Mouse (Mus musculus) forebrain, embryonic 10.5 days (tissue): ENCODE results near the gene Ptpra. TPM values are rescaled to one million over a fixed set of nuclear protein-coding genes. Genes with fewer than 3 reads are reported as not detected.
A peak's percentile ranks its signal among the peaks of the same experiment; 100 is the strongest.

Experiments
- DNase-seq: peaks from one replicate; pipeline ENCODE4 v3.0.0-alpha.2; 2017; ENCODE audit warnings: low spot score; ENCODE audit errors: extremely low spot score
- H3K27ac ChIP-seq: fragments of 300-500 bp; sonication (generic); 2 replicates; pipeline ENCODE4 v1.5.1; 2016; ENCODE audit warnings: mild to moderate bottlenecking
- H3K27me3 ChIP-seq: fragments of 300-500 bp; sonication (generic); 2 replicates; pipeline ENCODE4 v1.6.1; 2016; ENCODE audit warnings: mild to moderate bottlenecking; ENCODE audit not compliant: poor library complexity, severe bottlenecking
- H3K36me3 ChIP-seq: fragments of 300-500 bp; sonication (generic); replicated peaks from 2 replicates; pipeline ENCODE4 v1.6.1; 2016; ENCODE audit warnings: mild to moderate bottlenecking, moderate library complexity
- H3K4me1 ChIP-seq: fragments of 300-500 bp; sonication (generic); 2 replicates; pipeline ENCODE4 v1.6.1; 2016
- H3K4me3 ChIP-seq: fragments of 300-500 bp; sonication (generic); 2 replicates; pipeline ENCODE4 v1.5.1; 2016; ENCODE audit warnings: mild to moderate bottlenecking, moderate library complexity
- H3K9me3 ChIP-seq: fragments of 300-500 bp; sonication (generic); 2 replicates; pipeline ENCODE4 v1.6.1; 2016; ENCODE audit warnings: mild to moderate bottlenecking, moderate library complexity
- WGBS: fragments of 180-500 bp; shearing (Covaris S2); methylation state at CpG from one replicate; pipeline ENCODE4 v1.1.7; 2016; 5-methylcytosine and 5-hydroxymethylcytosine counted together
- polyA plus RNA-seq: library from polyadenylated mRNA; unstranded; fragments of >200 nt; fragmentation: Nextera tagmentation; extraction: Ambion mirVana; gene quantifications from 2 replicates; pipeline ENCODE4 v1.2.1, GENCODE M21; 2016

Gene Ptpra
- polyA plus RNA-seq, result 89.1 and 90.6 TPM in 2 replicates

GRCm38 (mm10) chr2:130449794-130450433 is at the start of gene Ptpra:
Ptpra (plus strand) TSS chr2:130450278.
- Histone ChIP-seq H3K4me1 (peaks cover 33% of the 10 kb centered on the region), H3K27me3 (peaks cover 30% of the 10 kb centered on the region), H3K4me3 (peak within 1 kb of the TSS; percentile 95), H3K36me3 (peaks cover 9% of the 10 kb centered on the region), H3K9me3 (no peaks in the 10 kb centered on the region), H3K27ac (peak within 1 kb of the TSS; percentile 94)
- peak; percentile 90 for DNase-seq
- under 1% methylated on average over 49 of the region's 50 CpGs for WGBS

DNA sequence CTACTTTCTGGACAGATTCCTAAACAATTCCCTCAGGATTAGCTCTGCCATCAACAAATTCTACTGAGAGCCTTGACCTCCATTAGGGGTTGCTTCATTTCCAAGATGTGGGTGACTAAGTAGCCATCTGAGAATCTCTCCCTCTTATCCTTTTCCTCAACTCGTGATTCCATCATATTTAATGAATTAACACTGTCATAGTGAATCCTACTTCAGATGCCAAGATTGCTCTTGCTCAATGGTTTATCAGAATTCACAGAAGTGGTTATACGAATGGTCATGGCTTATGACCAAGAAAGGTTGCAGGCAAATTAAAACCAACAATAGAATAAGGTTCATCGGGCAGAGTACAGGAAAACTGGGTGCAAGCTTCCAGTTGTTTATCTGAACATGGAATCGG is 48.2 kb upstream of the Ptpra start:
- peaks cover 27% of the 10 kb centered on the region for H3K4me1 ChIP-seq
- no peak for DNase-seq
- 84% methylated on average over 4 of the region's 4 CpGs for WGBS
- H3K4me3 ChIP-seq, result no peak overlapping the region
- no peaks in the 10 kb centered on the region for H3K9me3 ChIP-seq
- H3K36me3 ChIP-seq, result no peaks in the 10 kb centered on the region
- H3K27me3 ChIP-seq, result peaks cover 58% of the 10 kb centered on the region
- no peak overlapping the region for H3K27ac ChIP-seq

DNA sequence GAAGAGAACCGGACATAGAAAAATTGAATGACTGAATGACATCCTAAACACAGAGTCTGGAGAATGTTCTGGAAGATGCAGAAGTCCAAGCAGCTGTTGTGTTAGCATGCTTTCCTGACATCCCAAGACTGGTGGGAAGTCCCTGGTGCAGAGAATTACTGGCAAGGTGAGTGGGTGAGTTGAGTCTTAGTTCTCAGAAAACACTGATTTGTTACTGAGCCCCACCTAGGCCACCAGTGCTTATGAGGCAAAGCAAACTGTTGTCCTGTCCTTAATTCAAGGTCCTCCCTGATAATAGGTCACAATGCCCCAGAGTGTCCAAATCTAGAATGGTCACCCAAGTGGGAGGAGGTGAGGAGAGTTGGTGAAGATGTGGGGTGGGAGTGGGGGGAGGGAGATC is 45.1 kb upstream of the Ptpra start, which contains the start of the genes Gm28372 and 1700020A23Rik:
Gene Gm28372, plus strand, starts transcription at position 301 of the 400 bp plus-strand sequence.
Gene 1700020A23Rik, plus strand, starts transcription at position 321 of the 400 bp plus-strand sequence.
- H3K36me3 ChIP-seq, result no peaks in the 10 kb centered on the region
- WGBS, result 89% methylated on average over 1 of the region's 1 CpGs
- no peaks in the 10 kb centered on the region for H3K9me3 ChIP-seq
- H3K27ac ChIP-seq, result no peak within 1 kb of the TSS
- H3K4me3 ChIP-seq, result no peak within 1 kb of the TSS
- H3K27me3 ChIP-seq, result peaks cover 59% of the 10 kb centered on the region
- H3K4me1 ChIP-seq, result peaks cover 27% of the 10 kb centered on the region
- no peak for DNase-seq

DNA sequence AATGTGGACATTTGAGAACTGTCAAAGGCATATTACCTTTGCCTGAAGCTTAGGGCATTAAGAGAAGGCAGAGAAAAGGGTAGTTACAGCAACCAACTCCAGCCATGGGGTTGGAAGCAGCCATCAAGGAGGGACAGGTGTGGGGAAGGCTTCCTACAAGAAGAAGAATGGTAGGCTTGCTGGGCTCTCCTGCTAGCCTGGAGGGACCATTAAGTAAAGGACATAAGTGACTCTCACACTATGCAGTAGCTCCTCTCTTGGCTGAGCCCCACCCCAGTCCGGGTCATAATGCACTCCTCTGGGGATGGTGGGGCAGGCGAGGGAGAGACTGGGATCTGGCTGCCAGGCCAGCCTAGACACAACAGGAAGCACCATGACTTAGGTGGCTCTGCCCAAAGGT is 43.9 kb upstream of the Ptpra start, which contains the start of gene Tmem239:
Gene Tmem239, plus strand, starts transcription at position 301 of the 400 bp plus-strand sequence.
- no peaks in the 10 kb centered on the region for H3K36me3 ChIP-seq
- DNase-seq, result no peak
- no peak within 1 kb of the TSS for H3K27ac ChIP-seq
- no peaks in the 10 kb centered on the region for H3K9me3 ChIP-seq
- H3K27me3 ChIP-seq, result peaks cover 65% of the 10 kb centered on the region
- H3K4me1 ChIP-seq, result peaks cover 21% of the 10 kb centered on the region
- no peak within 1 kb of the TSS for H3K4me3 ChIP-seq
- WGBS, result 82% methylated on average over 2 of the region's 2 CpGs

DNA sequence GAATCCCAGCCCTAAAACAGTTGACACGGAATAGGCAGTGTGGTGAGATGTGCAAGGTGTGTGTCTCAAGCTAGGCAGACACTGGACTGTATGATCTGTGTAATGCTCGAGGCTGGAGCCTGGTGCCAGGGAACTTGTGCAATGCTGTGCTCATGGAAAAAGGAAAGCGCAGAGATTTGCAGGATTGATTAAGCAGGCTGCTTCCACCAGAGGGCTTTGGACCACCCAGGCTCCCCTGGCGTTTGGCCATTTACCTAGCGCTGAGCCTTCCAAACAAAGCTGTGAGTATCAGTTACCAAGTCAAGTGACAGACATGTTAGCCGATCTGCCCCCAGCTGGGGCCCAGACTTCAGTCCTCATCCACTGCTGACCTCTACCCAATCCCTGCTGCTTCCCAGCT is 41.9 kb upstream of the Ptpra start:
- Histone ChIP-seq H3K27me3 (peaks cover 56% of the 10 kb centered on the region), H3K36me3 (no peaks in the 10 kb centered on the region), H3K9me3 (no peaks in the 10 kb centered on the region), H3K4me3 (no peak overlapping the region), H3K27ac (peak overlapping the region; percentile 12; the same call in 1 of the 2 replicates), H3K4me1 (peaks cover 25% of the 10 kb centered on the region)
- 17% methylated on average over 6 of the region's 6 CpGs for WGBS
- DNase-seq, result peak; percentile 52

- Histone ChIP-seq H3K4me1 (peaks cover 25% of the 10 kb centered on the region), H3K27ac (no peak overlapping the region), H3K36me3 (no peaks in the 10 kb centered on the region), H3K4me3 (no peak overlapping the region), H3K9me3 (no peaks in the 10 kb centered on the region), H3K27me3 (peaks cover 30% of the 10 kb centered on the region)
- 43% methylated on average over 16 of the region's 16 CpGs for whole genome bisulfite sequencing
- peak; percentile 83 for DNase-seq
These were observed 38.3 kb upstream of the Ptpra start for GRCm38 (mm10) chr2:130411558-130412495.

DNA sequence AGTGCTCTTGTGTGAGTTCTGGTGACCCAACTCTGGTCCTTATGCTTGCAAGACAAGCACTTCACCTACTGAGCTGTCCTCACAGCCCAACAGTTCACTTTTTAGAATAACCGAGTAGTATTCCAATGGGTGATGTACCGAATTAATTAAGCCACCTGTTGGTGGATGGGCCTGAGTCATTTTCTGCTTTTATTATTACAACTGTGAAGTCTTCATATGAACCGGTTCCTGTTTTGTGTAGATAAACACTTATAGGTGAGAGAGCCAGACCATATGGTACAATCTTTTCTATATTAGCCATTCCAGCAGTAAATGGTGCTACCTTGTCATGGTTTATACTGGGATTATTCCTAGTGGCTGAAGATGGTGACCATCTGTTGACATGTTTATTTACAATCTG is 37.3 kb upstream of the Ptpra start:
- no peak for DNase-seq
- Histone ChIP-seq H3K4me3 (no peak overlapping the region), H3K9me3 (no peaks in the 10 kb centered on the region), H3K27me3 (peaks cover 22% of the 10 kb centered on the region), H3K27ac (no peak overlapping the region), H3K4me1 (peaks cover 25% of the 10 kb centered on the region), H3K36me3 (no peaks in the 10 kb centered on the region)
- 85% methylated on average over 3 of the region's 3 CpGs for WGBS

- Histone ChIP-seq H3K4me1 (peaks cover 11% of the 10 kb centered on the region), H3K36me3 (peaks cover 10% of the 10 kb centered on the region), H3K27me3 (peaks cover 13% of the 10 kb centered on the region), H3K4me3 (no peak overlapping the region), H3K27ac (no peak overlapping the region), H3K9me3 (no peaks in the 10 kb centered on the region)
- DNase-seq, result no peak
- 75% methylated on average over 6 of the region's 6 CpGs for WGBS
These were observed 35.8 kb upstream of the Ptpra start for GRCm38 (mm10) chr2:130414094-130414856.

GRCm38 (mm10) chr2:130421781-130422620 is 28.1 kb upstream of the Ptpra start:
- H3K9me3 ChIP-seq, result no peaks in the 10 kb centered on the region
- no peak overlapping the region for H3K27ac ChIP-seq
- no peak overlapping the region for H3K4me3 ChIP-seq
- peaks cover 11% of the 10 kb centered on the region; the same call in 1 of the 2 replicates for H3K27me3 ChIP-seq
- peaks cover 34% of the 10 kb centered on the region for H3K4me1 ChIP-seq
- DNase-seq, result no peak
- WGBS, result 93% methylated on average over 26 of the region's 26 CpGs
- peaks cover 47% of the 10 kb centered on the region for H3K36me3 ChIP-seq

DNA sequence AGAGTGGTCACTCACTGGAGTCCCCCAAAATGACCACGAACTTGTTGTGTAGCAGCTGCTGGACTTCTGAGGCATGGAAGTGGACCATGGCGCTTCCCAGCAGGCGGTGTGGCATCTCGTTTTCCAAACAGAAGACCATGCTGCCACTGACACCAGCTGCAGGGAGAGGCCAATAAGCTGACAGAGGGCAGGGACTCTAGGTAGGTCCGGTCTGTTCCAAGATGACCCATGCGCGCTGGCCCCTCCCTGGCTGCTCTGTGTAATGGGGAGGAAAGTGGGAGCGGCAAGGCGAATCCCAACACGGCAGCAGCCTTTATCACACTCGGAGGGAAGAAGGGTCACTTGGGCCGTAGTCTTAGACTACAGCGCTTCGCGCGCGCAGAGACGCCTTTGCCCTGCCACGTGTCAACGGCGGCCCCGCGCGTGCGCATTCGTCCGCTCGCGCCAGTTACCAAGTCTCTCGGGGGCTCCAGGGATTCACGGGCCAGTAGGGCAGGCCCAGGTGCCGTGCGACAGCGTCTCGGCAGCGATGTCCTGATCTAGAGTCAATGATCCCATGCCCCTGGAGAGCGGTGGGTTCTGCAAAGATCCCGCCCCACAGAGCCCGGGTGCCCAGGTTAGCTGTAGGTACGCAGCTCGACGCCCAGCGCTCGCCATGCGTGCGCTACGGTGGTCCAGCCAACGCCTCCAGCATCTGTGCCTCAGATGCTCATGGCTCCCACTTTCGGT is 26.5 kb upstream of the Ptpra start:
- H3K4me3 ChIP-seq, result peak overlapping the region; percentile 69
- peak; percentile 83 for DNase-seq
- H3K27ac ChIP-seq, result peak overlapping the region; percentile 94
- 17% methylated on average over 49 of the region's 49 CpGs for WGBS
- peaks cover 11% of the 10 kb centered on the region; the same call in 1 of the 2 replicates for H3K27me3 ChIP-seq
- H3K4me1 ChIP-seq, result peaks cover 34% of the 10 kb centered on the region
- no peaks in the 10 kb centered on the region for H3K9me3 ChIP-seq
- peaks cover 53% of the 10 kb centered on the region for H3K36me3 ChIP-seq
